Mouse (Mus musculus): ENCODE data around the gene Gm20479. TPM values are rescaled to one million over a fixed set of nuclear protein-coding genes. Genes with fewer than 3 reads are reported as not detected.

Gm20479 gene
- polyA plus RNA-seq, 1 experiment from 2014 or later: not detected

DNA sequence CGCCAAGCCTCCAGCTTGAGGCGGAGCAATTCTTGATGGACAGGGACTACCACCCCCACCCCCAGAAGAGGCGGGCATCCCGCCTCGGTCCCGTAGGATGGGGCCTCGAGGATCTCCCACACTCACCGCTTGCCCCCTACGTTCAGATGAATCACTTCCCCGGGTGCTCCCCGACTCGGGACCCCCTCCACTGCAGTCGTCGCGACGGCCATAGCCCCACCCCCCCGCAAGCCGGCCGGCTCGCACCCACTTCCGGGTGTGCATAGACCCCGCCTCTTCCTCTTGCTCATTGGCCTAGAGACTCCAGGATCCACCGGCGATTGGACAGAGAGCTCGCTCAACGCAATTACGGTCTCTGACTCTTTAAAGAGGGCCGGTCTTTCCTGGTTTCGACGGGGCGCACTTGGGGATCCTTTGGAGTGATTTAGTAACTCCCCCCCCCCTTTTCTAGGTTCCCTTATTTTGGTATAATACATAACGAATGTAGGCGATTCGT, 1.4 kb downstream of the Gm20479 start, which contains the start of gene Shkbp1:
Gene Shkbp1, minus strand, starts transcription at position 275 of the 496 bp plus-strand sequence.
- ATAC-seq: peak; percentile 92
- TF ChIP-seq CTCF (IDR thresholded peaks at IDR 0.05; ENCODE audit: low read depth): no peak
- no peak for TF ChIP-seq EP300 (IDR thresholded peaks at IDR 0.05; ENCODE audit: low read depth)
- H3K27ac ChIP-seq (ENCODE audit: low read depth): peak within 1 kb of the TSS; percentile 85
- DNase-seq: peak; percentile 91
- peaks cover 27% of the 10 kb centered on the region for H3K4me1 ChIP-seq (ENCODE audit: insufficient read depth)
- H3K27me3 ChIP-seq (ENCODE audit: insufficient read depth, low read length): no peaks in the 10 kb centered on the region
- H3K9ac ChIP-seq (replicated peaks): peak within 1 kb of the TSS; percentile 65
- H3K9me3 ChIP-seq (ENCODE audit: low read length): no peaks in the 10 kb centered on the region
- peak within 1 kb of the TSS; percentile 86 for H3K4me2 ChIP-seq (ENCODE audit: low read depth, low read length)
- H3K36me3 ChIP-seq (replicated peaks; ENCODE audit: insufficient read depth, low read length): peaks cover 5% of the 10 kb centered on the region
- peak within 1 kb of the TSS; percentile 75 for H3K4me3 ChIP-seq (ENCODE audit: low read depth, low read length)
- WGBS (ENCODE audit: insufficient replicate concordance): under 1% methylated on average over 34 of the region's 34 CpGs

DNA sequence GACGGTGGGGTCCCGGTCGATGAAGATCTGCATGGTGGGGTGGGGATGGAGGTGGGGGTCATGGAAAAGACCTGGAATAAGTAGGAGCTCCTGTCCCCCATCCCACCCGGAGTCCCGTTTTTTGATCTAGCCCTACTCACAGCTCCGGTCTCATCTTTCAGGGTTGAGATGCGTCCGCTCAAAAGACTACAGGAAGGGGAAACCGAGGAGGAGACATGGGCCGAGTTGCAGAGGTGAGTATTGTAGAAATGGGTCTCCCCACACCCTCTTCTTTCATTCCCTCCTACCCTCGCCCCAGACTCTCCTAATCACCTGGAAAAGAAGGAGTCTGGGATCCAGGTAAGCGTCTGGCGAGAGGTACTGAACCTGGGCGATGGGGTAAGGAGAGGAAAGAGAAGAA, 2.0 kb downstream of the Gm20479 start:
- Histone ChIP-seq H3K4me1 (ENCODE audit: insufficient read depth) (peaks cover 27% of the 10 kb centered on the region), H3K27ac (ENCODE audit: low read depth) (0 out of 2 replicates have a peak overlapping the region, but pooled peaks have one; percentile 20), H3K4me2 (ENCODE audit: low read depth, low read length) (peak overlapping the region; percentile 86), H3K4me3 (ENCODE audit: low read depth, low read length) (peak overlapping the region; percentile 75), H3K27me3 (ENCODE audit: insufficient read depth, low read length) (no peaks in the 10 kb centered on the region), H3K36me3 (replicated peaks; ENCODE audit: insufficient read depth, low read length) (peaks cover 10% of the 10 kb centered on the region), H3K9ac (replicated peaks) (peak overlapping the region; percentile 65), H3K9me3 (ENCODE audit: low read length) (no peaks in the 10 kb centered on the region)
- no peak for DNase-seq
- TF ChIP-seq CTCF (IDR thresholded peaks at IDR 0.05; ENCODE audit: low read depth): no peak
- TF ChIP-seq EP300 (IDR thresholded peaks at IDR 0.05; ENCODE audit: low read depth): no peak
- WGBS (ENCODE audit: insufficient replicate concordance): 12% methylated on average over 14 of the region's 14 CpGs
- no peak for ATAC-seq

DNA sequence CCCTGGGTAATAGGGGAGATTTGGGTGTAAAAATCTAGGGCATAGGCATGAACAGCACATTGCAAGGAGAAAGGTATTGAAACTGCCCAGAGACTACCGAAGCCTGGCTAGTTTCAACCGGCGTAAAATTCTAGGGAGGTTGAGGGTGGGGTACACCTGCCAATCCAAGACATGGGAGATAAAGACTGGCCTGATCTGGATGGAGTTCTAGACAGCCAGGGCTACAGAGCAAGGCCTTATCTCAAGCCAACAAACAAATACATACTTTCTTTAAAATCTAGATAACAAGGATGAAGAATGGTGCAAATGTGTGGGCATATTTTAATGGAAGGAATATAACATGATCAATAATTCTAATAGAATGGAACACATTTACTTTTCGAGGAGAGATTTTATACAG, 2.4 kb downstream of the Gm20479 start:
- H3K4me2 ChIP-seq (ENCODE audit: low read depth, low read length): peak overlapping the region; percentile 86
- ATAC-seq (no peak), DNase-seq (no peak)
- H3K27ac ChIP-seq (ENCODE audit: low read depth): no peak overlapping the region
- TF ChIP-seq CTCF (IDR thresholded peaks at IDR 0.05; ENCODE audit: low read depth) (no peak), EP300 (IDR thresholded peaks at IDR 0.05; ENCODE audit: low read depth) (no peak)
- no peaks in the 10 kb centered on the region for H3K9me3 ChIP-seq (ENCODE audit: low read length)
- H3K36me3 ChIP-seq (replicated peaks; ENCODE audit: insufficient read depth, low read length): peaks cover 11% of the 10 kb centered on the region
- peaks cover 27% of the 10 kb centered on the region for H3K4me1 ChIP-seq (ENCODE audit: insufficient read depth)
- WGBS (ENCODE audit: insufficient replicate concordance): 42% methylated on average over 4 of the region's 4 CpGs
- H3K9ac ChIP-seq (replicated peaks): peak overlapping the region; percentile 65; the same call in 1 of the 2 replicates
- no peaks in the 10 kb centered on the region for H3K27me3 ChIP-seq (ENCODE audit: insufficient read depth, low read length)
- peak overlapping the region; percentile 75 for H3K4me3 ChIP-seq (ENCODE audit: low read depth, low read length)

DNA sequence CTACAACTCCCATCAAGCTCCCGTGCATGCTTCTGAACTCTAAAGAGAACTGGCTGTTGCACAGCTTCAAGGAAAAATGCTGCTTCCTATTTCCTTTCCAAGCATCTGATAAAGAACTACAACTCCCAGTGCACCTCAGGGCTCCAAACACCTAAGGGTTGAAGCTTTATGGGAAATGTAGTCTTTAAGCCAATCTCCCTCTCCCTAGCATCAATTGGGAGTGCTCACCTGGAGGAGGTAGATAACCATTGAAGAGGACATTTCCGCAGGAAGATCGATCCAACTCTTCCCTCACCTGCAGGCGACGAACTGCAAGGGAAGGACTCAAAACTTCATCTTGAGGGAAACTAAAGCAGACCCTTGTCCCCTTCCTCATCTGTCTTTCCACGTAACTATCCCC, 3.1 kb downstream of the Gm20479 start:
- no peak overlapping the region for H3K4me3 ChIP-seq (ENCODE audit: low read depth, low read length)
- no peak for TF ChIP-seq CTCF (IDR thresholded peaks at IDR 0.05; ENCODE audit: low read depth)
- TF ChIP-seq EP300 (IDR thresholded peaks at IDR 0.05; ENCODE audit: low read depth): no peak
- no peak overlapping the region for H3K9ac ChIP-seq (replicated peaks)
- ATAC-seq (no peak), DNase-seq (no peak)
- no peak overlapping the region for H3K27ac ChIP-seq (ENCODE audit: low read depth)
- H3K4me2 ChIP-seq (ENCODE audit: low read depth, low read length): peak overlapping the region; percentile 86
- H3K36me3 ChIP-seq (replicated peaks; ENCODE audit: insufficient read depth, low read length): peaks cover 11% of the 10 kb centered on the region
- H3K27me3 ChIP-seq (ENCODE audit: insufficient read depth, low read length): no peaks in the 10 kb centered on the region
- 44% methylated on average over 6 of the region's 6 CpGs for whole genome bisulfite sequencing (ENCODE audit: insufficient replicate concordance)
- H3K9me3 ChIP-seq (ENCODE audit: low read length): no peaks in the 10 kb centered on the region
- peaks cover 27% of the 10 kb centered on the region for H3K4me1 ChIP-seq (ENCODE audit: insufficient read depth)

DNA sequence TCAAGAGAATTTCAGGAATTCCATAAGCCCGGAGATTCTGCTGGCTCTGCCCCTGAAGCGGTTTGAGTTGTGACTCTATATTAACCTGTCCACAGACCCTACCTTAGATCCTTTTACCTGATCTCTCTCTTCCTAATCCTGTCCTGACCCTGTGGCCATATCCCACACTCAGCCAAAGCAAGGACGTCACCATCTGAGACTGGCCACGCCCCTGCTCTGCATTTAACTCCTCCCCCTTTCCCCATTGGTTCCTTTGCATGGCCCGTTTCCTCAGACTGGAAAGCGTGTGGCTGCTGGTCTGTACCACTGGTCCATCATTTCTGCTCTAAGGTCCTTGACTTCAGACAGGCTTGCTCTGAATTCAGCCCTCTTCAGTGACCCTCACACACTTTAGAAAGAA, 11.8 kb downstream of the Gm20479 start:
- peak; percentile 36; the same call in 1 of the 2 replicates for ATAC-seq
- WGBS (ENCODE audit: insufficient replicate concordance): 44% methylated on average over 6 of the region's 6 CpGs
- Histone ChIP-seq H3K4me1 (ENCODE audit: insufficient read depth) (no peaks in the 10 kb centered on the region), H3K9ac (replicated peaks) (no peak overlapping the region), H3K4me2 (ENCODE audit: low read depth, low read length) (no peak overlapping the region), H3K36me3 (replicated peaks; ENCODE audit: insufficient read depth, low read length) (peaks cover 9% of the 10 kb centered on the region), H3K27ac (ENCODE audit: low read depth) (no peak overlapping the region), H3K9me3 (ENCODE audit: low read length) (no peaks in the 10 kb centered on the region), H3K4me3 (ENCODE audit: low read depth, low read length) (no peak overlapping the region), H3K27me3 (ENCODE audit: insufficient read depth, low read length) (no peaks in the 10 kb centered on the region)
- no peak for DNase-seq
- TF ChIP-seq CTCF (IDR thresholded peaks at IDR 0.05; ENCODE audit: low read depth): no peak
- TF ChIP-seq EP300 (IDR thresholded peaks at IDR 0.05; ENCODE audit: low read depth): no peak

DNA sequence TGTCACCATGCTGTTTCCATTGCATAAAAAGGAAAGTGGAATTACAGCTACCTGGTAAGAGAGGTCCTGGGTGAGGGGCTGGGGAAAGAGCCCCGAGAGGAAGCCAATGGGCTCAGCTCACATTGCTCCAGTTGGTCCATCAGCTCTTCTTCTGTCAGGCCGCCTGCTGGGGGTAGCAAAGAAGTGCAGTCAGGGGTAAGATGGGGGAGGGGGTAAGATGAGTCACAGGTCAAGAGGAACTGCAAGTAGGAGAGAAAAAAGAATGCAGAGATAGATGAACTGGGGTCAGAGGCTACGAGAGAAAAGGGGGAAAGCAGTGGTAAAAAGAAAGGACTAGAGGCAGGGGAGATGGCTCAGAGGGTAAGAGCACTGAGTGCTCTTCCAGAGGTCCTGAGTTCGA, 14.6 kb downstream of the Gm20479 start:
- Histone ChIP-seq H3K4me2 (ENCODE audit: low read depth, low read length) (no peak overlapping the region), H3K4me1 (ENCODE audit: insufficient read depth) (no peaks in the 10 kb centered on the region), H3K9me3 (ENCODE audit: low read length) (no peaks in the 10 kb centered on the region), H3K9ac (replicated peaks) (no peak overlapping the region), H3K27me3 (ENCODE audit: insufficient read depth, low read length) (peaks cover 12% of the 10 kb centered on the region), H3K27ac (ENCODE audit: low read depth) (no peak overlapping the region), H3K36me3 (replicated peaks; ENCODE audit: insufficient read depth, low read length) (no peaks in the 10 kb centered on the region; the same call in none of the 2 replicates), H3K4me3 (ENCODE audit: low read depth, low read length) (no peak overlapping the region)
- peak; percentile 53 for TF ChIP-seq CTCF (IDR thresholded peaks at IDR 0.05; ENCODE audit: low read depth)
- no peak for TF ChIP-seq EP300 (IDR thresholded peaks at IDR 0.05; ENCODE audit: low read depth)
- 42% methylated on average over 4 of the region's 4 CpGs for WGBS (ENCODE audit: insufficient replicate concordance)
- no peak for DNase-seq
- ATAC-seq: 0 out of 2 replicates have a peak, but pooled peaks have one; percentile 35

Measured in liver, postnatal 0 days (tissue).